Mouse (Mus musculus) megakaryocyte, embryonic 14.5 days (primary cell): ENCODE results near the gene Dock6.

Experiments
- FLI1 ChIP-seq: IDR thresholded peaks from 2 replicates; pipeline ENCODE4 v1.6.1; 2012; ENCODE audit warnings: low read length, inconsistent platforms, mixed read lengths
- GATA1 ChIP-seq: IDR thresholded peaks from 3 replicates; pipeline ENCODE4 v1.6.1; 2012; ENCODE audit warnings: mixed read lengths, low read length, inconsistent platforms, borderline replicate concordance

DNA sequence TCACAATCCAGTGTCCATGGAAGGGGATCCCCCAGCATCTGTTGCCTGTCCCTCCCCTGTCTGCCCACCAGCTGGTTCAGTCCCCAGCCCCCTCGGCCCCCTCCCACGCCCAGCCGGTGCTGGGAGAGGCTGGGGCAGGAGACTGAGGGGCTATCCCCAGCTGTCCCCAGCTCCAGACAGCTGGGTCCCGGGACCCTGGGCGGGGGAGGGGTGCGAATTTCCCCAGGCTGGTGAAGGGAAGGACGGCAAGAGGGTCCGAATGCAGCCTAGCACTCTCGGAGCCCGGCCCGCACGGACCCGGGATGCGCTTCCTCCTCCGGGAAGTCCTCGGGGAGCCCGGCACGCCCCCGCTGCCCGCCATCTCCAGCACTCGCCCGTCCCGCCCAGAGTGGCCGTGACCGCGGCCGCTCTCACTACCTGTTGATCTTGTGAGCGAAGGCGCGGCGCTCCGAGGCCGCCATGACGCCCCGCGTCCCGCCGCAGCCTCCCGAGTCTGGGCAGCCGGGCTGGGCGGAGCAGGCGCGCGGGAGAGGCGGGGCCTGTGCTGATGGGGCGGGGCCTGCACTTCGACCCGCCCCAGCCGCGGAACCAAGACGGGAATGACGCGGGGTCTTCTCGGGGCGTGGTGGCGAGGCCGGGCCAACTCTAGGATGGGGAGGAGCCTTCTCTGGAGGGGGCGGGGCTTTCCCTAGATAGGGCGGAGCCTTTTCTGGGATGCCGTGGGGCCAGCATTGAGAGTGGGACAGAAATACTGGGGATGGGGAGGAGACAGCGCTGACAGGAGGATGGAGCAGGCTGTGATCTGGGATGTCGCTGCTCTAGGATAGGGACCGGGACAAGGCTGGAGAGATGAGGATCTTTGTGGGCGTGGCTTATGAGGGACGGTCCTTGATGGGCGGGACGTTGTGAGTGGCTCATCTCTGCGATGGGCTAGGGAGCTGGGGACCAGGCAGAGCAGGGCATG is at the start of gene Dock6:
- TF ChIP-seq GATA1, result no peak
- TF ChIP-seq FLI1, result no peak
